Mouse (Mus musculus) NIH3T3 (cell line): ENCODE data around the gene Abtb2.
"Not testable (repeated sequence)": the region's sequence is repeated elsewhere in the genome, so short reads cannot be mapped to it uniquely, and the experiment has no call there.

ENCODE experiments used
- DNase-seq: peaks from one replicate; pipeline ENCODE4 v3.0.0-alpha.2; 2012; ENCODE audit warnings: low read depth

The Abtb2 gene

GRCm38 (mm10) chr2:103565732-103566422, at the start of gene Abtb2:
Abtb2 (plus strand) TSS chr2:103566310.
- DNase-seq: peak; percentile 95

DNA sequence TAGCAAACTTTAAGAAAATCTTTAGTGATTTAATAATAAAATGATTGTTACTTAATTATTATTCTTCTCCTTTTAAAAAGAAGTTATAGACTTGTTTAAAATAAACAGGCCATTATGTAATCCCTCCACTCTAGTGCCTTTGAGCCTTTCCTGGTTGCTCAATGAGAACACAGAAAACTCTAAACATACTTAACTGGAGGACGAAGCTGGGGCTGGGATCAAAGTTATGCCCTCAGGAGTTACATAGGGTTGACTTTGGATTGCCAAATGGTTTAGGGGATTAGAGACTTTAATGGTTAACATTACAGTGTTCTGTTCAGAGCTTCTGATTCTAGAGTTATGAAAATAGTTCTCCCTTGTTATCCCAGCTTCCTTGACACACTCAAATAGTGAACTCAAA, 49.6 kb upstream of the Abtb2 start:
- DNase-seq: no peak

- no peak for DNase-seq
Measured at GRCm38 (mm10) chr2:103525596-103525995, 40.5 kb upstream of the Abtb2 start.

GRCm38 (mm10) chr2:103547132-103547531, 19.0 kb upstream of the Abtb2 start:
- peak; percentile 83 for DNase-seq

GRCm38 (mm10) chr2:103550301-103550700, 15.8 kb upstream of the Abtb2 start:
- DNase-seq: not testable (repeated sequence)

DNA sequence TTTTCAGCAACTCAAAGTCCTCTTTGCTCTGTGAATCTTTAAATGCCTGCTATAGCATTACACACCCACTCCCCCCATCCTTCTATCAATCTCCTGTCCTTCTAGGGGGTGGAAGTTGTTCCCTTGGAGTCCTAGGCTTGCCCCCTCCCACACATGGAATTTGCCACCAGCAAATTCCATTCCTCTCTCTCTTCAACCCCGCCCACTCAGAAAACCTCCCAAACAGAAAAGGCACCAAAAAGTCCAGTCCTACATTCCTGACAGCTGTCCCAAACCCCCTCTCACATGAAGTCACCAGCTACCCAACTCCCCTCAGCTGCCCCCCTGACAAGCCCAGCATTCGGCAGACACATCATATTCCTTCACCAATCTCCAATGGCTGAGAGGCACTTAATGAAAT, 12.1 kb upstream of the Abtb2 start:
- no peak for DNase-seq

- peak; percentile 36 for DNase-seq
Measured at GRCm38 (mm10) chr2:103556125-103556877, 9.8 kb upstream of the Abtb2 start.

GRCm38 (mm10) chr2:103560955-103561354, 5.2 kb upstream of the Abtb2 start:
- peak; percentile 46 for DNase-seq

DNA sequence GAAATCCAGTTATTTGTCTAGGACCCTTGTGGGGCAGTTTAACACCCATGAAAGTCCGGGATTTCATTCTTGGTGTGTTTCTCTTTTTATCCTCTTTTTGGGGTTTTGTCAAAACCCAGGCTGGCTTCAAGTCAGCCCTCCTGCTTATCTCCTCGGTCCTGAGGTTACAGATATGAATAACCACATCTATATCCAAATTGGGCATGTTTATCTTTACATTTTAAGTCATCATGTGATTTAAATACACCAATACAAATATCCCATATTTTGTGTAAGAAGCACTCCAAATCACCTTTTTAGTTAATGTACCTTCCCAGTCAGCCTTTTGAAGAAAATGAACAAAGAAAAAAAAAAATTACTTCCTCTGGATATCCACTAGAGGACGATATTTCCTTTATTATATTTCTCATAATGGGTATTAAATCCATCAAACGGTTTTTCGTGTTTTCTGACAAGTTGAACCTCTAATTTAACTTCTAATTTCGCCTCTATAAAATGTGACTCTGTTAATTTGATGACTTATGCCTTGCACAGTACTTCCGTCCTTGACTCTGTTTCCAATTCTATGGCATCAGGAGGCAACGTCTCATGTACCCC, 1.6 kb upstream of the Abtb2 start:
- peak; percentile 40 for DNase-seq

- peak; percentile 42 for DNase-seq
Measured at GRCm38 (mm10) chr2:103565171-103565591, 929 bp upstream of the Abtb2 start.

- no peak for DNase-seq
Measured at GRCm38 (mm10) chr2:103566423-103566712, 258 bp downstream of the Abtb2 start.

DNA sequence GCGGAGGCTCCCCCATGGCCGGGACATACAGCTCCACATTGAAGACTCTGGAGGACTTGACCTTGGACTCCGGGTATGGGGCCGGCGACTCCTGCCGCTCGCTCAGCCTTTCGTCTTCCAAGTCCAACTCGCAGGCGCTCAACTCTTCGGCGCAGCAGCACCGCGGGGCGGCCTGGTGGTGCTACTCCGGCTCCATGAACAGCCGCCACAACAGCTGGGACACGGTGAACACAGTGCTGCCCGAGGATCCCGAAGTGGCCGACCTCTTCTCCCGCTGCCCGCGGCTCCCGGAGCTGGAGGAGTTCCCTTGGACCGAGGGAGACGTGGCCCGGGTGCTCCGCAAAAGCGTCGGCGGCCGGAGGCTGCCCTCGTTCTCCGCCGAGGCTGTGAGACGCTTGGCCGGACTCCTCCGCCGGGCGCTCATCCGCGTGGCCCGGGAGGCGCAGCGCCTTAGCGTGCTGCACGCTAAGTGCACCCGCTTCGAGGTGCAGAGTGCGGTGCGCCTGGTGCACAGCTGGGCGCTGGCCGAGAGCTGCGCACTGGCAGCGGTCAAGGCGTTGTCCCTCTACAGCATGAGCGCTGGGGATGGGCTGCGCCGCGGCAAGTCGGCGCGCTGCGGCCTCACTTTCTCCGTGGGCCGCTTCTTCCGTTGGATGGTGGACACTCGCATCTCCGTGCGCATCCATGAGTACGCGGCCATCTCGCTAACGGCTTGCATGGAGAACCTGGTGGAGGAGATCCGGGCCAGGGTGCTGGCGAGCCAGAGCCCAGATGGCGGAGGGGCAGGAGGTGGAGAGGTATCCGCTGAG, 807 bp downstream of the Abtb2 start:
- DNase-seq: peak; percentile 75

- DNase-seq: peak; percentile 59
Measured at GRCm38 (mm10) chr2:103568161-103568560, 2.1 kb downstream of the Abtb2 start.

DNA sequence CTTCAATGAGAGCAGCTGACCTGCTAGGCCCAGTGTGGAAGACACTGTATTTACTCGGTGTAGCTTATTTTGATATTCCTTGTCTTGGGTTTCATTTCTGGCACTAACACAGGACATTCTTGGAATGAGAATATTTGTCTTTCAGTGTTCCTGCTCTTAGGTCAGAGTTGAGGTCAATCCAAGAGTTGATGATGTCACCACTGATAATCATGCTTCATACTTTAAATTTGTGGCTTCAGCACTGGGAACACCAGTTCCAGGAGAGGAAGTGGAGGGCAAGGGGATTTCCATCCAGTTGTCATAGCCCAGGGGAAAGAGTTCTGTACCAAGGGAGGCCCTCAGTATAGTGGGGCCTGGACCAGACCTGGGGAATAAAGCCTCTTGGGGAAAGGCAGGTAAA, 3.6 kb downstream of the Abtb2 start:
- DNase-seq: peak; percentile 69

DNA sequence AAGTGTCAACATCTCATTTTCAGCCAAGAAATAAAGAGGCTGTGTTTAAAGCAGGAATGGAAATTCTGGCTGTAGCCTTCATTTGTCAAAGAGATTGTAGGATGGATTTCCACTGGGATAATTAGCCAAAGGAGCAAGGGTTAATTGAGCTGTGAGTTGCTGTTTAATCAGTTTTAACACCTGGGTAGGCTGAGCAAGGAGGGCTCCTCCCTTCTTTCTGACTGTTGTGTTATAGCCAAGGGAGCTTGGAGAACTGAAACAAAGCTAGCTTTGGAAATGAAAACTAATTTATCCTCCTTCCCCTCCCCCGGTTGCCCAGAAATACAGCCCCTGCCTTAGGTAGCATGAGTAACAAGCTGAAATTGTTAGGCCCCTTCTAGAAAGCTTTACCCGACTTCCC, 6.2 kb downstream of the Abtb2 start:
- no peak for DNase-seq

DNA sequence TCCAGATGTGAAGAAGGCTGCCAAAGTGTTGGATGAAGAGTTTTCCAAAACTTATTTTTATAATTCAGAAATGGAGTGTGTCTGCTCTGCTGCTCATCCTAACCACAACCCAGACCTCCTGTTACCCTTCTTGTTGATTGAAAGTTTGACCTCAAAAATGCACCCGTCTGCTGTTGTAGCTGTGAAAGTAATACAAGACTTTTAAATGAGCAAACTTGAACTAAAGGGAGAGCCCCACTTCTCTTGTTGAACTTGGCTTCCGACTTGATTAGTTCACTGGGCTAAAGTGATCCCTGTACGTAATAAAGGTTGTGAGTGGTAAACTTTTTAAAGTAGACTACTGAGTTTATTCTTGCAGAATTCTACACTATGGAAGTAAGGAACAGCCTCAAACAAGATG, 10.3 kb downstream of the Abtb2 start:
- no peak for DNase-seq

- DNase-seq: no peak
Measured at GRCm38 (mm10) chr2:103577752-103578662, 11.9 kb downstream of the Abtb2 start.

DNA sequence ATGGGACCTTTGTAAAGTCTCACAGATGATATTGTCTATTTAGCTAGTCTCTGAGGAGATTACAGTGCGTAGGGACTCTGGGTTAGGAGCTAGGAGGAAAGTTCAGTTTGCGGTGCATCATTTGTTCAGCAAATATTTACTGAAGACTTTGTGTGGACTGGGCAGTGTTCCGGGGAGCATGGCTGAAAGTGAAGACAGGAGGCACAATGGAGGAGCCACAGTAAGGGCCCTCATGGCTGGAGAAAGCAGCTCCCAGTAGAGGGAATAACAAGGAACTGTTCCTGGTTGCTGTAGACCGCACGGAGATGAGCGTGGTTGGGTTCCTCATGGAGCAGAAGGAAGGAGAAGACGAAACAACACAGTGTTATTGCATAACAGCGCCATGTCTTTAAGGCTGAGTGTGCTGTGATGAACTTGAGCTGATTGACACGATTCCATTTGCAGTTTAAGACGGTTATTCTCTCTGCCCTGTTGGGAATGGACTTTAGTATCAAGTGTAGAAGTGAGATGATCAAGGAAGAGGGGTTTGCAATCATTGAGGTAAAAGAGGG, 12.6 kb downstream of the Abtb2 start:
- no peak for DNase-seq

GRCm38 (mm10) chr2:103580756-103581155, 14.6 kb downstream of the Abtb2 start:
- DNase-seq: no peak

DNA sequence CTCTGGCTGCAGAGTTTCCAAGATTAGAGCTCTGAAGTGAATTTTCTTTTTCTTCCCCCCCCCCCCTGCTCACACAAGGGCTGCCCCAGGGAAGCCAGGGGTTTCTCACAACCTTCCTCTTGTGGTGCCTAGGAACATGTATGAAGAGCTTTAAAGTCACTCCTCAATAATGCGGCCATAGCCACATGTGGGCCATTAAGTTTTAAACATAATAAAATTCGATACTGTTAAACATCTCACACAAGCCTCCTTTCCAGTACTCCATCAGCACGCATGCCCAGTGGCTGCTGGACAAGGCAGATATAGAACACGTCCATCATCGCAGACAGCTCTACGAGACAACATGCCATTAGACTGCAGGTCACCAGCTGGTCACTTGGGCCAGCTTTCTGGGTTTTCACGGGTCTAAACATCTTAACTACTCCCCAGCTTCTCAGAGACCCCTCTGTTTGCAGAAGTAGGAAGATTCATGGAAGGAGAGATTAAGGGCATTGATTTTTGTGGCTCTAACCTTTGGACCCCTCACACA, 15.3 kb downstream of the Abtb2 start:
- DNase-seq: no peak

DNA sequence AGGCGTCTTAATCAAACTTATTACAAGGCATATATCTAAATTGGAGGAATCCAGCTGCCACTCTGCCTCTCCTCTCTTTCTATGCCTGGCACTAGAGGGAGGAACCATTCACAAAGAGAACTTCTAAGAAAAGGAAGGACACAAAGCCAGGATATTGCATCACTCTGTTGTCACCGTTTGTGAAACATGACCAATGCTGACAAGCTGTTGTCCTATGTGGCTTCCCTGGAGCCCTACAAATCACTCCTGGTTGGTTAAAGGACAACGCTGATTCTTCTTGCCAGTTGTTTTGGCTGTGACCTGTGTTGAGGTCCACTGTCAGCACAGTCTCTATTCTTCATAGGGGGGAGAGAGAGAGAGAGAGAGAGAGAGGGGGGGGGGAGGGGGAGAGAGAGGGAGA, 17.2 kb downstream of the Abtb2 start:
- no peak for DNase-seq
